Mouse (Mus musculus): ENCODE results near the gene Zbed4.
A peak's percentile ranks its signal among the peaks of the same experiment; 100 is the strongest.
"Not testable (repeated sequence)": the region's sequence is repeated elsewhere in the genome, so short reads cannot be mapped to it uniquely, and the experiment has no call there.

Zbed4 gene

DNA sequence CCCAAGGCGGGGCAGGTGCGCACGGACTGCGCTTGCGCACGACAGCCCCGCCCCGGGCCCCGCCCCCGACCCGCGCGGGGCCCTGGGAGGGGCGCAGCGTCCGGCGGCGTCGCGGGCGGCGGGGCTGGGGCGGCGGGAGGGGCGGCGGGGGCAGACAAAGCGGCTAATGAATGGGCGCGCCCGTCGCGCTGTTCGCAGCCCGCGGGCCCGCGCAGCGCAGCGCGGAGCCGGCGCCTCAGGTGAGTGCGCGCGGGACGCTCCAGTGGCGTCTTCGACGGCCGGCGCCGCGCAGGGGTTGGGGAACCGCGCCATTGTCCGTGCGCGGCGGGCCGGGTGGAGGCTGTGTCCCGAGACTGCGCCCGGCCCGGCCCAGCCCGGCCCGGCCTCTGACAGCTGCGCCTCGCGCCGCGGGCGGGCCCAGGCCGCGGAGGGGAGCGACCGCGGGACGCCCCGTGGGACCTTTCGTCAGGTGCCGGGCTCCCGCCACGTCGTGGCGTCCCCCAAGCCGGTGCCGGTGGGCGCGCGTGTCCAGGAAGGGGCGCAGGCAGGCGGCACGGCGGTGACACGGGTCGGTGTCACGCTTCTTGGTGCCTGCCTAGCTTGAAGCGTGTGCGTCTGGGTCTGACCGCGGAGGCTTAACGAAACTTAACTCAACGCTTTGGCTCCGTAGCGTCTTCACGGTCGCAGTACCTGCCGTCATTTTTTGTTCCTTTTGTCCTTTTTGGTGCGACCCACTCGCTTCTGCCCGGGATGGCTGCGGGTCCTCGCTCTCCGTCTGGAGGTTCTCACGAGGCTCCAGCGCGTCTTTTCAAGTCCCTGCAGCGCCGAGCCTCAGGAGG, at the start of gene Zbed4:
Zbed4 (plus strand) TSS at position 97 of the 839 bp plus-strand sequence.
- DNase-seq = peak; percentile 75

GRCm38 (mm10) chr15:88702501-88702900, 49.0 kb upstream of the Zbed4 start:
- no peak for DNase-seq

- no peak for DNase-seq
These were observed 47.2 kb upstream of the Zbed4 start for GRCm38 (mm10) chr15:88704284-88704683.

DNA sequence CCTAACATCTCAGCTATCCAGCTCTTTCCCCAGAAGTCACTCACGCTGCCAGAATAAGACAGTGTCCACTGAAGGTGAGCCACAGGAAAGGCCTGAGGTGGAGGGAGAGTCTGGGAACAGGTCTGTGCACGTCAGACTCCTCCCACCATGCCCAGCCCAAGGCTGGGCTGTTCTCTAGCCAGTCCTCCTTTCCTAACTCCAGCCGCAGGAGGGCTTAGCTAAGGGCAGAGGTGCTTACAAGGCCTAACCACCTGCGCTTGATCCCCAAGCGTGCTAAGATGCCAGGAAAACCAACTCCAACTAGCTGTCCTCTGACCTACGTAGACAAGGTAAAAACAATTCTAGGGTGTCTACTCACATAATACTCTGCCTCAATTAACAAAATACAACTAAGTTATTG, 45.1 kb upstream of the Zbed4 start:
- no peak for DNase-seq

DNA sequence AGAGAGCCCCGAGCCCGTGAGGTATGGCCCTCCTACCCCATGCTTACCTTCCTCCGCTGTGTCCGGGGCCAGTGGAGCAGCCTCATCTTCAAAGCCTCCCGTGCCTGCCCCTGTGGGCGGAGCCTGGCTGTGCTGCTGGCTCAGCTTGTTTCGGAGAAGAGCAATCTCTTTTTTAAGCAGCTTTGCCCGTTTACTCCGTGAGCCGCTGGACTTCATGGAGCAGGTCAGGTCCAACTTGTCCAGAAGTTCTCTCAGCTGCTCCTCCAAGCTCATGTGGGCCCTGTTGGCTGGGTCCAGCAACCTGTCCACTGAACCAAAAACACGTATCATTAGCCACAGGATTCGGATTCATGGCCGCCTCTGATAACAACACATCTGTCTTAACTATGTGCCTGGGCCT, 44.5 kb upstream of the Zbed4 start:
- not testable (repeated sequence) for DNase-seq

DNA sequence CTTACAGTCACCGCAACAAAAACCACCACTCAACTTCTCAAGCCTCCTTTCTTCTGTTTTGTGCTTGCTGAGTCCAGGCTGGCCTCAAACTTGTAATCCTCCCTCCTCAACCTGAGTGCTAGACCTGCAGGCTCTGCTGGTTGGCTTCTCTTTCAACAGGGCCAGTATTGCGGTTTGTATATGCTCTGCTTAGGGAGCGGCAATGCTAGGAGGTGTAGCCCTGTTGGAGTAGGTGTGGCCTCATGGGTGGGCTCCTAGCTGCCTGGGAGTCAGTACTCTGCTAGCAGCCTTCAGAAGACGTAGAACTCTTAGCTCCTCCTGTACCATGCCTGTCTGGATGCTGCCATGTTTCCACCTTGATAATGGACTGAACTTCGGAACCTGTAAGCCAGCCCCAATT, 43.3 kb upstream of the Zbed4 start:
- no peak for DNase-seq

- DNase-seq = no peak
These were observed 42.6 kb upstream of the Zbed4 start for GRCm38 (mm10) chr15:88708657-88709511.

DNA sequence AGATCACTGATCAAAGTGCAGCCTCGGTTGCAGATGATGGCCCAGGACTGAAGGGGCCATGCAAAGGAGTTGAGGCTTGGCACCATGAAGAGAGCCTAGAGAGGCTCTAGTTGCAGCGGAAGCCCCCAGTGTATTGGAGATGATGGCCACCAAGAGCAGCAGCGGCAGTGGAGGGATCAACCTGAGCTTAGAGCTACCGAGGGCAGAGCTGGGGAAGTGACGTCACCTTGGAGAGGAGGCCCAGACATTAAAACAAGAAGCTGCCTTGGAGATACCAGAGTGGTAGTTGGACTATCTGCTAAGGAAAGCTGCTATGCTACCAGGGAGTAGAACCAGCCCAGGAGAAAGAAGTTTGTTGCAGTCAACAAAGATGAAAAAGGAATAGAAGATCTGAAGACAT, 41.6 kb upstream of the Zbed4 start:
- DNase-seq = no peak

DNA sequence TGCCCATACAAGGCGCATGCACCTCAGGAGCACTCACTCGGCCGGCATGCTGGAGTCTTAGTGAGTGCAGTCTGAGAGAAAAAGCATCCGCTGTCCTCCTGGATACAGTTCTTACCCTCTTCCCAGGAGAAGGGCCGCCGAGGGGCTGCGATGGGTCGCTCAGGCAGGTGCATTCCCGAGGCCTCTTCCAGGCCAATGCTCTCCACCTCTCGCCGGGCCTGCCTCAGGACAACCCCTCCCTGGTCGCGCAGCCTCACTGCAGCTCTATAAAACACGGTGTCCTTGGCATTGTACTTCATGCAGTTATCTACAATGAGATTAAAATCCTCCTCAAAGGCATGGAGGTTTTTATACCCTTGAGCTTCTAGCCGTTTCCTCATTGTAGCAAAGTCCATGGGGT, 39.0 kb upstream of the Zbed4 start:
- DNase-seq = no peak

GRCm38 (mm10) chr15:88714021-88714589, 37.4 kb upstream of the Zbed4 start:
- no peak for DNase-seq

GRCm38 (mm10) chr15:88716350-88716749, 35.1 kb upstream of the Zbed4 start:
- DNase-seq = peak; percentile 58

GRCm38 (mm10) chr15:88717239-88717638, 34.2 kb upstream of the Zbed4 start:
- DNase-seq = no peak

- no peak for DNase-seq
These were observed 28.3 kb upstream of the Zbed4 start for GRCm38 (mm10) chr15:88723205-88723604.

DNA sequence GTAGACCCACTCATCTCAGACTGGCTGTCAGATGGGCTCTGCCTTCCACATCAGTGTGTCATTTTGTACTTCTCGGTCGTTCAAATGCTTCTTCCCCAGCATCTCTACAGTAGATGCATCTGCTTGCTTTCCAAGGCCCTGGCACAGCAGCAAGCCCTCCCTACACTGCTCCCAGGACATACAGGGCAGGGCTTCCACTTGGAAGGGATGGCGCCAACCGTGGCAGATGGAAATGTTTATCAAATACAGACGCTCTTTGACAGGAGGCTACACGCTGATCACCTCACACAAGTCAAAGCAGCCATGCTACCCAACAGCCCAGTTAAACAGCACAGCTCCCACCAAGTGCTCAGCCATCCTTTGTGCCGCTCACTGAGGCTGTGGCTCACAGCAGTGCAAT, 27.1 kb upstream of the Zbed4 start:
- no peak for DNase-seq

DNA sequence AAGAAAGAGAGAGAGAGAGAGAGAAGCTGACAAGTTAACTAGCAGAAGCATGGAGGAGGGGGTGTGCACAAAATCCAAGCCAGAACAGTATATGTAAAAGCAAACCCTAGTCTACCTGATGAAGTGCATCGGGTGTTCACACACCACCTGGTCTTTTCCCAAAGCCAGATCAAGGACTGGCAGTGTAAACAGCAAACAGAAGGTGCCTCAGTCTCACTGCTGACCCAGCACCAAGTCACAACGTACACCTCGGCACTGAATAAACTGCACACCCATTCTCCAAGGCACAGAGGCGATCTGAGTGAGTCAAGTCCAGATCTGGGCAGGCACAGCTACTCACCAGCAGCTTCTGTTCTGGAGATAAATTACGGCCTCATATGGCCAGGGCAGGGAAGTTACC, 26.4 kb upstream of the Zbed4 start:
- DNase-seq = no peak

DNA sequence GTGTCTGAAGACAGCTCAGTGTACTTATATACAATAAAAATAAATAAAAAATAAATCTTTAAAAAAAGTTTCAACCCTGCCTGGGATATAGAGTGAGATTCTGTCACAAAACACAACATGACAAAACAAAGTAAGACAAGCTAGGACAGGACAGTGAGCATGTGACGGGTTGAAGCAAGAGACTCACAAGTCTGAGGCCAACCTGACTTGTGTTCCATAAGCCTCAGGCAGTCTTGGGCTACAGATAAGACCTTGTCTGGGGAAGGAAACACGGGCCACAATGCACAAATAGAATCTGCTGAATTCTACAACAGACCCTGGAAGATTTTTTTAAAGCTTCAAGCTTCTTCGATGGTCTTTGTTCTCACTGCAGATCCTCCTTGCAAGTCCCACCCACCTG, 24.3 kb upstream of the Zbed4 start:
- no peak for DNase-seq

- DNase-seq = no peak
These were observed 20.7 kb upstream of the Zbed4 start for GRCm38 (mm10) chr15:88730717-88731116.

- peak; percentile 33 for DNase-seq
These were observed 18.9 kb upstream of the Zbed4 start for GRCm38 (mm10) chr15:88732405-88733020.

- peak; percentile 87 for DNase-seq
These were observed 18.3 kb upstream of the Zbed4 start for GRCm38 (mm10) chr15:88733041-88733751.

DNA sequence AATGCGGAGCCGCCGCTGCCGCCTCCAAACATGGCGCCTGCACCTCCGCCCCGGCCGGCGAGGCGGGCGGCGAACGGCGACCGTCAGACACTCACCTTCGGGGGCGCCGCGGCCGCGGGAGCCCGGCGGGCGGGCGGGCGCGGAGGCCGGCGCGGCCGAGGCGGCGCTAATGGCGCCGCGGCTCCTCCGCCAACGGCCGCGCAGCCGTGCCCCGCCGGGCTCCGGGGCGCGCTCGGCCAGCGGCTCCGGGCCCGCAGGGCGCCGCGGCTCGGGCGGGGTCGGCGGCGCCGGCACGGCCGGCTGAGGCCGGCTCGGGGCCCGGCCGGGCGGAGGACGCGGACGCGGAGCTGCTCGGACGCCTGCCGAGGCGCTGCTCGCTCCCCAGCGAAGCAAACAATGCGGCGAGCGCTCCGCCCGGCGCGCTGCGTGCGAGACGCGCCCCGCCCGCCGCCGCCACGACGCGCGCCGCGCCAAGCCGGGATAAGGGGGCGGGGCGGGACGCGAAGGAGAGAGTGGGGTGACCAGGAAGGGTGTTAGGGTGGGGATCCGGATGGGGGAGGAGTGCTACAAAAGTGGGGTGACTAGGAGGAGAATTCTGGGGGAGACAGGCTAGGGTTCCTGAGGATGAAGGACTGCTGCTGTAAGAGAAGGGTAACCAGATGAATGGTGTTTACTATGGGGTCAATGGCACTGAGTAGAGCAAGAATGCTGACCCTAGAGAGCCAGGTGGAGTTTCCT, 17.5 kb upstream of the Zbed4 start, which contains the start of gene Brd1:
Brd1 (minus strand) TSS at position 400 of the 738 bp plus-strand sequence.
- peak; percentile 90 for DNase-seq

DNA sequence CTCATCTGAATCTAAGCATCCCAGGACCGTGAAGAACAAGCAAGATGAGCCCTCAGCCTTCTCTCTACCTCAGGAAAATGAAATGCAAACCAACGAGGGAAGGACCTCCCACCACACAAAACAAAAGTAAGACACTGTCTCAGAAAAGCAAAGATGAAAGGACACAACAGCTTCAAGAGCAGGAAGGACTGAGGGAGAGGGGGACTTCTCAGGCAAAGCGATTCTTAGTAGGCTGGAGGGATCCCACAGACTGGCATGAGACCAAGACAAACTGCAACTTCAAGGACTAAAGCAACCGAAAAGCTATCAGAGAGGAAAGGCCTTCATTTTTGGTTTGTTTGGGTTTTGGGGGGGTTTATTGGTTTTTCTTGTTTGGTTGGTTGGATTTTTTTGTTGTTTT, 15.3 kb upstream of the Zbed4 start:
- DNase-seq = no peak

DNA sequence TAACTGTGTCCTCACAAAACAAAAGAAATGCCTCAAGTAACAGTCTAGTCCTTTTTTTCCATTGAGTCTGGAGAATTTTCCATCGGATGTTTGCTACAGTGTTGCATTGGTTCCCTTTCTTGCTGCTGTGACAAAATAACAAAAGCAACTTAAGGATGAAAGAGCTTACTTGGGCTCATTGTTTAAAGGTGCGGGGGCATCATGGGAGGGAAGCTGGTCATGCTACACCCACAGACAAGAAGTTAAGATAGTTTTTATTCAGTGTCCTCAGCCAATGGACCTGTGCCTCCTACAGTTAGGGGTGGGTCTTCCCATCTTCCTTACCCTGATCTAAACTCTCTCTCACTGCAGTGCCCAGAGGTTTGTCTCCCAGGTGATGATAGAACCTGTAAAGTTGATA, 13.0 kb upstream of the Zbed4 start:
- DNase-seq = no peak
